Mouse (Mus musculus): ENCODE measurements at regions not wholly inside any gene's neighbourhood (a gene's known extent, or its start where the extent isn't known, plus 50 kb on each side); places are given as distances from the start of the nearest gene placed in this dataset.

- no peak for DNase-seq (ENCODE audit: low spot score)
Measured at GRCm38 (mm10) chr11:17324651-17325050, 67.3 kb downstream of the C1d start.

DNA sequence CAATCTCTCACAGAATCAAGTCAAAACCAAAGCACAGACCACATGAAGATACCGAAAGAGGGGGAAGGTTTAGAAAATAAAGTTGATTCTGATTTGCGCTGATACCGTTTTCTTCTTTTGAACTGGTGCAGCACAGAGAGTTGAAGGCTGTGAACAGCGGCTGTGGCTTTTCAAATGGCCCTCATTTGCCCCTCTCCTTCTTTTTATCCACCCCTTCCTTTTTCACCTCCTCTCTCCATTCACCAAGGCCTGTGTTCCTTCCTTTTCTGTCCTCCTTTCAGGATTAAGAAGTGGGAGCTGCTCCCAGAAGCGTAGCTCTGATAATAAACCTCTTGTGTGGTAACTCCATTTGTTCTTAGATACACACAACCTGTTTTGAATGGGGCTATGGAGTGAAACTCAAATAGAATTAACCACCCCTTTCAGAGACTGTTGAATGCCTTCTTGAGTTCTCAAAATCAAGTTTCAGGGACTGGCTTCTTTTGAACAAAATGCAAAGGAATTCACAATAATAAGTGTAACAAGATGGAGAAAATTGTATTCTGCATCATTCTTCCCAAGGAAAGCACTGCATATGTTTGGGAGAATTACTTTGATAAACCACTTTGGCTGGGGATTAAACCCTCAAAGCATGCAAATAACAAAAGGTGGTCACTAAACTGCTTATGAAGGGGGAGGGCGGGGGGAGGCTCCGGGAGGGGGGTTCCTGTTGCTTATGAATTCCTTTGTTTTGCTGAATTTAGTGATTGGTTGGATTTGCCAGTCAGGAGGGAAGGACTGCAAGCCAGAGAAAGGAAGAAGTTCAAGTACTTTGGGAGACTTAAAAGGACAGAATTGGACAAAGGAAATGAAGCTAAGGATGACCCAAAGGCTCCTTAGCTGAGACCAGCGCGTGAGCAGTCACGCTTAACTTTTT, 68.6 kb downstream of the C1d start:
- no peak for DNase-seq (ENCODE audit: low spot score)

GRCm38 (mm10) chr11:17326695-17327094, 69.3 kb downstream of the C1d start:
- DNase-seq (ENCODE audit: low spot score) = no peak

DNA sequence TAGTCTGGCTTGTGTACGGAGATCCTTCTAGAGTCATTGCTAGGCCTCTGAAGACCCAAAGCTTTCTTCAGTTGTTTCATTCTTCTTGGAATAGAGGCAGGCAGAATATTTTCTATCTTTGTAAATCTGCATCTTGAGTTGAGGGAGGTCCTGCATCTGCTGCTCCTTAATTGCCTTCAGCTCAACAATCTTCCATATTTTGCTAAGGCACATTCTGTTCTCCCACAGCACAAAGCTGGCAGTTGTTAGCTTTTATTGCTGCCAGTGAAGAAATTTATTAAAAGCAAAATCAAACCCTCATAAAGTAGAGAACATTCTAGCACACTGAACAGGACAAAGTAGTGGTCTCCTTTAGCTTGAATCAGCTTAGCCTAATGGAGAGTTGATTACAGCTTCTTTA, 94.1 kb downstream of the C1d start:
- DNase-seq (ENCODE audit: low spot score) = no peak

DNA sequence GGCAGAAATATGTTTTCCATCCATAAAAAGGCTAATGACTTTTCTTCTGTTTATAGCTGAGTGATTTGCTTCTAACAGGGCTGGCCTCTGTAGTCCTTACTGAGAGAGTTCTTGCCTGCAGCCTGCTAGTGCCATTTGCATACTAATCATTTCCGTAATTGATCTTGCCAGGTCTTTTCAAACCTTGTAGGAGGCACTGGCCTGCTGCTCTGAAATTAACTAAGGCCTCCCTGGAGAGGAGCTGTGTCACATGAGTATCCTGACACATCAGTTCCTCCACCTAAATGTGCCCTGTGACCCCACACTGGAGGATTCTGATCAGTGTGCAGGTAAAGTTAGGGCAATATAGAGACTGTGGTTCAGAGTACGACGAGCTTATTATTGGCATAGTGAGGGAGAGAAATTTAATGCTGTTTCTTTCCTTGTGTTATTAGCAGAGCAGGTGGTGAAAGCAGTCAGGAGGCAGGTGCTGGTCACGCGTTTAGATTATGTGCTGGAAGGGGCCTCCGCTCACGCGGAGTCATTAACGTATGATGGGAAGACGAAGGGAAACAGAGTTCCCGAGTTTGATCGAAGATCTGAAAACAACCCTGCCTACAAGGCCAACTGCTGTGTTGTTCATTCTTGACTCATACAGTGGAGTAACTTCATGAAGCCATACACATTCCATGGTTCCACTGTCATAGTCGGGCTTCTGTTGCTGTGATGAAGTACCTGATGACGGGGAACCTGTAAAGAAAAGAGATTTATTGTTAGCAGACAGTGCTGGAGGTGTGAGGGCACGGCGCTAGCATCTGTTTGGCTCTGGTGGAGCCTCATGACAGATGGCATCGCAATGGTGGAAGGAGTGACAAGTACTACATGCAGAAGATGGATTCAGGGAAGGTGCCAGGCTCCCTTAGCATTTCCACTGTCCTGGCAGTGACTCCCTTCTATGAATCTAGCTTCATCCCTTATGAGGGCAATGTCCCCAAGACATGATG, 95.1 kb downstream of the C1d start:
- no peak for DNase-seq (ENCODE audit: low spot score)

GRCm38 (mm10) chr11:17359698-17360254, 102.4 kb downstream of the C1d start:
- DNase-seq (ENCODE audit: low spot score) = no peak

- DNase-seq (ENCODE audit: low spot score) = no peak
Measured at GRCm38 (mm10) chr11:17377859-17378258, 120.5 kb downstream of the C1d start.

DNA sequence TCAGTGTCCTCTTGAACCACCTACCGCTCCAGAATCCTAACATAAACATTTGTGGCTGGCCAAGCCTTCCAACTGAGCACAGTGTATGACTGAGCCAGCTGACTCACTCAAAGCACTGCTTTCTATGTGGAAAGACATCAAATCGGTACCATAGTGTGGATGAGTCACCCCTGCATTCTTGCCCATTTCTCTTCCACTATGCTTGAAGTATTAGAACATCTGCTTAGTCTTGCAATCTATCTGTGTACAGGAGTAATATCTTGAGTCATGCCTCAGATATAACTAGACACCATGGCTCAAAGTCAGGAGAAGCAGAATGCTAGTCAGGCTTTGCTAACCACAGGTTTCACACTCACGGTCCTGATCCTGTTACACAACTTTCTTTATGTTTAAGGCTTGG, 129.4 kb downstream of the C1d start:
- no peak for DNase-seq (ENCODE audit: low spot score)

DNA sequence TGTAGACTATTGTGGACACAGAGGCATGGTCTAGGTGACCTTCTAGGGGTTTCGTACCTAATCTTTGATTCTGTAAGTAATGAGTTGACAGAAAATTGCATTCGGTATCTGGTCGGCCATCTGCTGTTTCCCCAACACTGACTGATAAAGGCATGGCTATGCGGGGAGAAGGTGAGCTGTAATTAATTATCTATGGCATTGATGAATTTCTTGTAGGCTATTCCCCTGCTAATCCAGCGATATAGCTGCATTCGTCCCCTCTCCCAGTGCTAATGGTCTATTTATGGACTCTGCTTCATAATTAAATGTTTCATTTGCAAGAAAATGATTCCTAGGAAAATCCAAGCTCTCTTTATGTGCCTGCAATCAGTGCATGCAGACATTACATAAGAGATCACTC, 136.5 kb downstream of the C1d start:
- DNase-seq (ENCODE audit: low spot score) = no peak

GRCm38 (mm10) chr11:17414531-17414930, 157.2 kb downstream of the C1d start:
- DNase-seq (ENCODE audit: low spot score) = no peak

GRCm38 (mm10) chr11:17415144-17415543, 157.8 kb downstream of the C1d start:
- no peak for DNase-seq (ENCODE audit: low spot score)

DNA sequence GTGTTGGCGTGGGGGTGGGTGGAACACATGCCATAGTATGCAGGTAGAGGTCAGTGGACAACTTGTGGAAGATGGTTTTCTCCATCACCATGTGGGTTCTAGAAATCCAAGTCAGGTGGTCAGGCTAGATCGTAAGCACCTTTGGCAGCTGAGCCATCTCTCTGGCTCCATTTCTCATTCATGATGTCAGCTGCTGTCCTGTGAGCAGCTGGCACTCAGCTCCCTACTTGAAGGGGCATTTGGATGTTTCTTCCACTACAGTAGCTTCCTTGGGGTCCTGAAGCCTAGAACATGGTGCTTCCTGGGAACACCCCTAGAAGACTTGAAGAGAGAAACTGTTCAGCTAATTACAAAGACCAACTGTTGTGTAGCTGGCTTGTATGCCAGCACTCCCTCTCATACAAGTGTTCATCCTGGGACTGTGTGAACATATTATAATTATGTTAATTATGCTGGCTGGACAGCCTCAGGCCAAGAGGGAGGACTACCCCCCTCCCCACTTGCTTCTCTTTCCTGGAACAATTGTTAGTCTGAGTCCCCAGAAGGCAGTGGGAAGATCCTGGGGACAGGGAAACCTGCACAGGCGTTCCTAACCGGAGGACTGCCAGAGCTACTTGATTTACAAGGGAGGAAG, 160.4 kb downstream of the C1d start:
- DNase-seq (ENCODE audit: low spot score) = no peak

DNA sequence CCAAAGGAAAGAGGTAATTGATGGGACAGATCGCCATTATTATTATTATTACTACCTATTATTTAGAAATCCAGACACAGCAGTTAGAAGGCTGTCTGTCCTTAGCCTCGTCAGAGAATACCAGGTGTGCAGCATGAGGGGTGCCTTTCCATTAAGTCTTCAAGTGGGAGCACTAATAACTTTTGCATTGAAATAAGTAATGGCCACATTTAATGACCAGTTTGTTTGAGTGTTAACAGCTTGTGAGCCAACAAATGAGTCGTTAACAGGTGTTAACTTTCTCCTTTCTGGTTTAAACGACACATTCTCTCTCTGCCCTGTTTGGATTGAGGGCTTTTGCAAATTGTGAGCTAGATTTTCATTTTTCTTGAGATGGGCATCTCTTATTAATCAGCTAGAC, 184.8 kb downstream of the C1d start:
- no peak for DNase-seq (ENCODE audit: low spot score)

DNA sequence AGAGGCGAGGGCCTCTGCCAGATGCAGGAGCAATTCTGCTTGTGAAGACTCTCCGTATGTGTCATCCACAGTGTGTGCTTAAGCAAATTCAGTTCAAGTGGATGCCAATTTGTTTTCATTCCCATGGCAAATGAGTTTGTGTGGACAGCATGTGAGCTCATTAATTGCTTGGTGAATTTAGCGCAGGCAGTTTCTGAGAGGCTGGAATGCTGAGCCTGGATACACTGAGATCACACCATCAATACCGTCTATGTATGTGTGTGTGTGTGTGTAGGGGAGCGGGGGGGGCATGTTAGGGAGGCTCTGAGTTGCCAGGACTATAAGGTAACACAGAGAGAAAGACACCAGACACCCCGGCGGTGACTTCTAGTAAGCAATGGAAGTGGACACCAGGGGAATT, 191.9 kb downstream of the C1d start:
- no peak for DNase-seq (ENCODE audit: low spot score)

- no peak for DNase-seq (ENCODE audit: low spot score)
Measured at GRCm38 (mm10) chr11:17450360-17451045, 193.1 kb downstream of the C1d start.

- DNase-seq (ENCODE audit: low spot score) = no peak
Measured at GRCm38 (mm10) chr11:17451451-17451850, 194.1 kb downstream of the C1d start.

DNA sequence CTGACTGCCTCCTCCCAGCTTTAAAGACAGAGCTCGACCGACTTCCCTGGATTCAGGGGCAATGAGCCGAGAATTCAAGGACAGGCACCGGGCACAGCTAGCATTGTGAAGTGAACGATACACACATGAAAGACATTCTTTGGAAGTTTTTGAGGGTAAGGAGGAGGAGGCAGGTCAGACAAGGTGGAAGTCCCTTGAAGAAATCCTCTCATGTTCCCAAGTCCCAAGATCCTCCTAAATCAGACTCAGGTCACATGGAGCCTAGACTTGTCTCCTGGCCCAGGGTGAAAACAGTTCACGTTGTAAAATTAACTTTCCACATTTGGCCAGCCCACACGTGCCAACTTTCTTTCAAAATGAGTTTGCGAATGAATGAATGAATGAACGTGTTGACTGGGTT, 196.2 kb downstream of the C1d start:
- DNase-seq (ENCODE audit: low spot score) = no peak

DNA sequence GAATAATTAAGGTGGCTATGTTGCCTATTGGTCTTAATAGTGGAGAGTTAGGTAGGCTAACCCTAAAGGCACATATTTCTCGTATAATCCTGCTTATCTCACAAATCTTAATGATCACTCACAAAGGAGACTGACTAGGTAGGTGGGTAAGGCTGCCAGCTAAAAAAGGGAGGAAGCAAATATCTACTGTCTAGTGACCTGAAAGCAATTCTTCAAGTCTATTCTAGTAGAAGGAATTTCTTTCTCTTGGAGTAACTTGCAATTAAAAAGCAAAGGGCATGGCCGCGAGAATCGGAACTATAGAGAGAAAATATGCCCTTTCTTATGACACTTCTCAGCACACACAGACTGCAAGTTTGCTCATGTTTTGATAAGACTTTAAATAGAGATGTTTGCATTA, 201.6 kb downstream of the C1d start:
- DNase-seq (ENCODE audit: low spot score) = no peak

GRCm38 (mm10) chr11:17460024-17460919, 202.9 kb downstream of the C1d start:
- DNase-seq (ENCODE audit: low spot score) = no peak

DNA sequence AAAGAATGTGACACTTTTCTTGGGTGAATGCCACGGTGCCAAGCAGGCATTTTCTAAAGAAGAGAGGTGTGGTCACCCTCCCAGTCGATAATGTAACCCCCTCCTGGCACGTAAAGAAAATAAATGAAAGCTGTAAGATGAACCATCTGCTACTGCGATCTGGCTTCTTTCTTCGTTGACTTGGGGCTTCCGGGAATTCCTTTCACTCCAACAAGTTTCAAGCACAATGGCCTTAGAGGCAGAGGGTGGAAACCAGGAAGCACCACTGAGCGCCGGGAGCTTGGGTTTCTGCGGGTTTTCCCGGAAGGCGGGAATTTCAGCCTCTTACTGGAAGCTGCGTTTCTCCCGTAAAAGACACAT, 203.5 kb downstream of the C1d start:
- DNase-seq (ENCODE audit: low spot score) = no peak

GRCm38 (mm10) chr11:17461701-17462100, 204.3 kb downstream of the C1d start:
- DNase-seq (ENCODE audit: low spot score) = no peak
